Mouse (Mus musculus) monocyte, adult 59 days (primary cell): Measurements from ENCODE around the gene Ergic1. TPM values are rescaled to one million over a fixed set of nuclear protein-coding genes. Genes with fewer than 3 reads are reported as not detected.

Experiments used
- total RNA-seq, 2 experiments: library from RNA; stranded (reverse); gene quantifications; one replicate each; pipeline ENCODE4 v1.2.4; 2023

The Ergic1 gene
- 10 to 100 TPM; 34.4 to 37.5 TPM for total RNA-seq

DNA sequence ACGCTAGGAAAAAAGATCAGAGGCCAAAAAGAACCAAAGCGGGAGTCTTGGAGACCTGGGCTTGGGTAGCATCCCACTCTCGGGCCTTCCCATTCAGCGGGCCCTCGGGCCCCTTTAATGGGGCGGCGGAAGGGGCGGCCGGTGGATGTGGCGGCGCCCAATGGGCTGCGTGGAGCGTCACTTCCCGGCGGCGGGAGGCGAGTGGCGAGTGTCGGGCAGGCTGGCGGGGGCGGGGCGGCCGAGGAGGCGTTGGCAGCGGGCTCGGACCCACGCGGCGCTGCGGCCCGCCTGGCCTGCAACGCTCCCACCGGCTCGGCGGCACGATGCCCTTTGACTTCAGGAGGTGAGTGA, at the start of gene Ergic1:
Gene Ergic1, plus strand, starts transcription at position 200 of the 351 bp plus-strand sequence.

GRCm38 (mm10) chr17:26561651-26562181, 427 bp downstream of the Ergic1 start, which contains the start of gene Dusp1:
Gene Dusp1, minus strand, starts transcription at chr17:26562128.

DNA sequence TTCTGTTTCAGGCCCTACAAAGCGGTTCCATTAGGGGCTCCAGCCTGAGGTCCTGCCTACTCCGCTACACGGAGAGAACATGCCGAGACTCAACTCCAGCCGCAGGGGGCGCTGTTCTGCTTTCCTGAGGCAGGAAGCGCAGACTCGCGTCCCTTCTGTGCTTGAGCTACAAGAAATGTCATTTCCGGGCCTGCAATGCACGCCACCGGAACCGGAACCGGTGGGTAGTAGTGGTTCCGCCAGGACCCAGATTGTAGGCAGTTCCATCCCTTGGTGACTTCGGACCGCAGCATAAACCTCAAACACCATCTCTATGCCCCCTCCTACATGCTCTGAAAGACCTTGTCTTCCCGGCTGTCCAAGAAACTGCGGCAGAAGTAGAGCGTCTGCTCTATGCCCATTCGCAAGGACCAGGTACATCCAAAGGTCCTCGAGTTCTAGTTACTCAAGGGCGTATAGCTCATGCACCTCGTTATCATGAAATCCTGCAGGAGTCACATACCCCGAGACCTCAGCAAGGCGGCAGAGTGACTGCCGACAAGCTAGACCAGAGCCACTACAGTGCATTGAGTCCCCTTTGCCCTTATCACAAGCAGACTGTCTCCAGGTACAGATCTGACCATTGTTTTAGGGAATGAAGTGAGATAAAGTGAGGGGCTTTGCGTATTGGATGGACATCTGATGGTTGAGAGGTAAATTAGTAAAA, 101.8 kb downstream of the Ergic1 start, which contains the start of gene Atp6v0e:
Gene Atp6v0e, plus strand, starts transcription at position 254 of the 706 bp plus-strand sequence.

Other genes with a start within 250 kb of the Ergic1 start
- gene Neurl1b, start 146.7 kb upstream of the Ergic1 start, total RNA-seq = 10 to 100 TPM; 15.5 to 16.8 TPM
- gene Dusp1, start 639 bp downstream of the Ergic1 start, total RNA-seq = 1,000 to 10,000 TPM; 4,199 to 4,773 TPM
- 100 to 1,000 TPM; 178 to 185 TPM for gene Atp6v0e, start 101.7 kb downstream of the Ergic1 start, total RNA-seq
- 10 to 100 TPM; 62.3 to 71.7 TPM for gene Crebrf, start 154.2 kb downstream of the Ergic1 start, total RNA-seq
- gene Bnip1, start 219.6 kb downstream of the Ergic1 start, total RNA-seq = 10 to 100 TPM; 14.9 to 16.1 TPM